Mouse (Mus musculus): ENCODE data around the gene Zfp341.

The Zfp341 gene

DNA sequence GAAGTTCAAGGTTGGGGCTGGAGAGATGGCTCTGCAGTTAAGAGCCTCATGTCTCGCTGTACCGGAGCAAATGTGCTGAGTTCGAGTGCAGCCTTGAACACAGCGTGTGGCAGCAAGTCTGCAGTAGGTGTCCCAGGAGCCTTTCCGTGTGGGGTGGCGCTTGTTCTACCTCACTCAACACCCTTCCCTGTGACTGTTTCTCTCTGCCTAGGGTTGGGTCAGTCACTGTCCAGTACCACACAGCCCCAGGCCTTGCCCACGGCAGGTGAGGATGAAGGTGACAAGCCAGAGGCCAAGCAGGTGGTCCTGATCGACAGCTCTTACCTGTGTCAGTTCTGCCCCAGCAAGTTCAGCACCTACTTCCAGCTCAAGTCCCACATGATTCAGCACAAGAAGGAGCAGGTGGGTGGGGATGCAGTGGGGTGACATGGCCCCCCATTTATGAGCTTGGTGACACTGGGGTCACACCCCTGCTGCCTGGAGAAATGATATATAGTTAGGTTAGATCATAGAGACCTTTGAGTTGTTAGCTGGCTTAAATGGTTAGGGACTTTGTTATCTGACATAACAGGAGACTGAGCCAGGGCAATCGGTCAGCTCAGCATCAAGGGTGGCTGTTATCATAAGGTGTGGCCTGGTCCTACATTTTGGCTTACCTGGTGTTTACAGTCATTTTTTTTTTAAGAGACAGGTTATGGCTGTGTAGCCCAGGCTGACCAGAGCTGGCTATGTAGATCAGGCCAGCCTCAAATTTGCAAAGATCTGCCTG is 21.0 kb downstream of the Zfp341 start:
- in situ Hi-C loops (cut with MboI, MseI) = no loop called here

GRCm38 (mm10) chr2:154635826-154636225 is 22.7 kb downstream of the Zfp341 start:
- in situ Hi-C loops (cut with MboI, MseI) = no loop called here

- in situ Hi-C loops (cut with MboI, MseI) = no loop called here
Observed at GRCm38 (mm10) chr2:154638521-154638920, 25.4 kb downstream of the Zfp341 start.

DNA sequence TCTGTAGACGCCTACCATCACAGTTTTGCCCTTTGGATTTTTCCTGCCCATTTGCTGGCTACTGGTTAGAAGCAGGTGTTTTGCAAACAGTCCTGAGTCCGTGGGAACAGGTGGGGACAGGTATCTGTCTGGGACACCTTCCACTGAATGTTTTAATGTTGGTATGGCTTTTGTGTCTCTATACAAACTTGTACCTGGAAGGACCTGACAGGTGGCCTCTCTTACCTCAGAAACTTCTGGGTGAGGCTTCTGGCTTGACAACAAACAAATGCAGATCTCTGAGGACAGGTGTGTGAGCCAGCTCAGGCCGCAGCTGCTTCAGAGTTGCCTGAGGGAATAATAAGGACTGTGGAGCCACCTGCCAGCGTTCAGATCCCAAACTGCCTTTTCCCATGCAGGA is 26.0 kb downstream of the Zfp341 start:
- in situ Hi-C loops (cut with MboI, MseI) = no loop called here

GRCm38 (mm10) chr2:154641176-154641575 is 28.1 kb downstream of the Zfp341 start:
- in situ Hi-C loops (cut with MboI, MseI) = no loop called here

DNA sequence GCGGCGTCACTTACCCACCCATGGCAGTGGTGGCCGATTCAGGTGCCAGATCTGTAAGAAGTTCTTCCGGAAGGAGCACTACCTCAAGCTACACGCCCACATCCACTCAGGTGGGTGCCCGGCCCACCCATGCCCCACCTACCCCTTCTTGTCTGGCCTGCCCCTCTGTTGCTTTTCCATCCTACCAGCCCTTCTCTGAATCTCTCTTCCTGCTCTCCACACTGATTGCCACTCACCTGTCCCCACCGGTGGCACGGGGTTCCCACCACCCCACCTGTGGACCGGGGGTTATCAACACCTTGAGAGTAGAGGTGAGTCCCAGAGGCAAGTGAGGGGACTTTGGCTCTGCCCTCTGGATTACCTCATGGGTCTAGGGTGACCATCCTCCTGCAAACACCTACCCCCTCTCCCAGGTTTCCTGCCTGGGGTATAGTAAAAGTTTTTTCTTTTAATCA is 28.9 kb downstream of the Zfp341 start:
- in situ Hi-C loops (cut with MboI, MseI) = no loop called here

DNA sequence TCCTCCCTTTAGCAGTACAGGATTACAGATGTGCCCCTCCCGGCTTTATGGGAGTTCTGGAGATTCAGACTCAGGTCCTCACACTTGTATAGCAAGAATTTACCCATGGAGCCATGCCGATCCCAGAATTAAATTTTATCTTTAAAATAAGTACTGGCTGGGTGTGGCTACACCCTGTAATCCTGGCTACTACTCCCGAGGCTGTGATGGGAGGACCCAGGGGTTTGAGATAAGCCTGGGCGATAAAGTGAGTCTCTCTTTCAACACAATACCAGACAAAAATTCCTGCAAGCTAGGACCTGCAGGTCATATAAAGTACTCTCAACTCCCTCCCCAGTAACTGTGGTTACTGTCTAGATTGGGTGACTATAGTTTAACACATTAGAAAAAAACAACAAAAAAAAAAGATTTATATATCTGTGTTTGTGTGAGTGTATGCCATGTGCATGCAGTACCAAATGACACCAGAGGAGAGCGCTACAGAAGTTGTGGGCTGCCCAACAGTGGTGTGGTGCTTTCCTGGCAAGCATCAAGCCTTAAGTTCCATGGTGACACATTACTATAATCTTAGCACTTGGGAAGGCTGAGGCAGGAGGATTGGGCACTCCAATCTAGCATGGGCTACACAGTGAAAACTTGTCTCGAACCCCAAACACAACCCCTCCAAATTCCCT is 29.8 kb downstream of the Zfp341 start:
- in situ Hi-C loops (cut with MboI, MseI) = no loop called here

DNA sequence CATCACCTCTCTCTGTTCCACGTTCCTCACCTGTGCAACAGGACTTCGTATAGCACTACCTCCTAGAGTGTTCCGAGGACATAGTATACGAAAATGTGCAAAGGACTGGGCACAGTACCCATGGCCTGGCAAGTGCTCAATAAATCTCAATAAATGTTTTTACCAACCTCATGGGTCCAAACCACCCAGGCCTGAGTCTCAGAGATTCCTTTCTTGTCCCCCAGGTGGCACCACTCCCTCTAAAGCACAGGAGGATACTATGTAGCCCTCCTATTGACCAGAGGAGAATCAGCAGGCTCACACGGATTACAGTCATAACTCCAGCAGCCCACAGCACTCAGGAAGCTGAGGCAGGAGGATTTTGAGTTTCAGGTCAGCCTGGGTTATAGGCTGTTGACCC is 33.5 kb downstream of the Zfp341 start:
- in situ Hi-C loops (cut with MboI, MseI) = no loop called here

DNA sequence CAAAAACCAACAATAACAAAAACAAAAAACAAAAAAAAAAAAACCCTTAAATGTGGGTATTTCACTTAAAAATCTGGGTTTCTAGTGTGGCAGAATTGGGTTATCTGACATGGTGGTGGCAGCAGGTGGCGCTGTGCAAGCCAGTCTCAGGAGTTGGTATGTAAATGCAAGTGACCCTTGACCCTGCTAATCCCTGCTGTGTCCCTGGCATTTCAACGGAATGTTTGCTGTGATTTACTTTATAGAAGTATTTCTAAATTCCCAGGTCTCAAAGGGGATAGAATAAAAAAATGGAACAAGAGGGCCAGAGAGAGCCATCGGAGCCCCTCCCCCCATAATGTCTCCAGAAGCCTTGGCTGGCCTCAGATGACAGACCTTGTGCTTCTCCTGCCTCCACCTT is 35.0 kb downstream of the Zfp341 start:
- in situ Hi-C loops (cut with MboI, MseI) = no loop called here

DNA sequence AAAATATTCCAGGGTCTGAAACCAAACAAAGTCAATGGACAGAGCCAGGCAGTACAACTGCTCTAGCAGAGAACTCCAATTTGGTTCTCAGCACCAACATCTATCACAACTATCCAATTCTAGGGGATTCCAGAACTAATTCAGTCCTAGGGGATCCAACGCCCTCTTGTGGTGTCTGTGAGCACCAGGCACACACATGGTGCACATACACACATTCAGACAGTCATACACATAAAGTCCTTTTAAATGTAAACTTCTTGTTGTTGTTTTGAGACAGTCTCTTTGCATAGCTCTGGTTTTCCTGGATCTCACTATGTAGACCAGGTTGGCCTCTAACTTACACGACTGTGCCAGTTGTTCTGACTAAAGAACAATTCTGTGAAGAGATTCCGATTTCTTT is 37.3 kb downstream of the Zfp341 start:
- in situ Hi-C loops (cut with MboI, MseI) = no loop called here

- in situ Hi-C loops (cut with MboI, MseI) = no loop called here
Observed at GRCm38 (mm10) chr2:154651363-154651762, 38.3 kb downstream of the Zfp341 start, which contains the start of gene Chmp4b. Chmp4b (plus strand) TSS chr2:154651705.

DNA sequence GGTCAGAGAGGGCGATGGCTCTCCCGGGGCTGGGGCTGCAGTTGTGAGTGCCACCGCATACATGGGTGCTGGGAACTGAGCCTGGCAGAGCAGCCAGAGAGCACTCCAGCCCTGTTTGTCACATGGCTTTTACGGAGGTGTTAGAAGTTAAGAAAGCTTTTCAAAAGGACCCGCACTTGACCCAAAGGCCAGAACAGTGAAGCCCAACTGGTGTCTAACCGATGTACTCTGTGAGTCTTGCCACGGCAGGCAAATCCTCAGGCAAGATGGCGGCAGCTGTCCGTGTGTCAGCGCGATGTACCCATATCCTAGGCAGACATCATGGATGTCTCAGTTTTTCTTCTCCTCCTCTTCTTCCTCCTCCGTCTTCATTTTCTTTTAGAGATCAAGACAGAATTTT is 41.9 kb downstream of the Zfp341 start:
- in situ Hi-C loops (cut with MboI, MseI) = loop anchor here (5.0 kb wide), 1 partner anchor 43 kb away; the partner anchor contains the start of genes 4930519P11Rik and Zfp341

- in situ Hi-C loops (cut with MboI, MseI) = loop anchor here (5.0 kb wide), 1 partner anchor 44 kb away; the partner anchor contains the start of genes 4930519P11Rik and Zfp341
Observed at GRCm38 (mm10) chr2:154655878-154656414, 42.8 kb downstream of the Zfp341 start.

GRCm38 (mm10) chr2:154656710-154657485 is 43.8 kb downstream of the Zfp341 start:
- in situ Hi-C loops (cut with MboI, MseI) = loop anchor here (5.0 kb wide), 1 partner anchor 45 kb away; the partner anchor contains the start of genes 4930519P11Rik and Zfp341

DNA sequence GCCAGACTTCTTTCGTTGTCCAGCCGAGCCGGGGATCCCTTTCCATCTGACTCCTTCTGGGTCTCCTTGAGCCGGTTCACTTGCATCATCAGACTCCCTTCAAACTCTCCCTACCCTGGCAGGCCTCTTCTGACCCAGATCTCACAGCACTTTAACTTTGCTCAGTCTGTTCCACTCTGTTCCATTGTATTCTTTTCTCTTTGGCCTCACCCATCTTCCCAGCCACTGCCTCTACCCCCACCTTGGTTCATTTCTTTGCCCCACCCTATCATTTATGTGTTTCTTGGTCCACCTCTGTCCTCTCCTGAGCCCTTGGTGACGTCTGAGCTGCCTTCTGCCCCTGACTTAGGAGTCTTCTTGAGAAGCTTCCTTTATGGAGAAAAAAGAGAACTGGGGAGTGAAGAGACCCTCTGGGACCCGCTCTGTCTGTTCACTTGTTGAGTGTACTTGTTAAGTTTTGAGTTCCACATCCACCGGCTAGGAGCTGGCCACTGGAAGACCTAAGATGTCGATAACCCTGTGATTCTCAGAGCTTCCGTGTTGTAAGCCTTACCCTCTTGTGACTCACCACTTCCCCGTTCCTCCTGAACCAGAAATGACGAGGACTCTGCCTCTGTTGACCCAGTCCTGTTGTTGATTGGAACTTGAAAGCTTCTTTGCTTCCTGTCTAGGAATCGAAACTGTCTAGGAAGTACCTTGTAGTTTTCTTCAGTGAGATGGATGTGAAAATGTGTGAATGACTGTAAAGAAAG is 44.6 kb downstream of the Zfp341 start:
- in situ Hi-C loops (cut with MboI, MseI) = loop anchor here (5.0 kb wide), 1 partner anchor 45 kb away; the partner anchor contains the start of genes 4930519P11Rik and Zfp341

- in situ Hi-C loops (cut with MboI, MseI) = loop anchor here (5.0 kb wide), 1 partner anchor 47 kb away; the partner anchor contains the start of genes 4930519P11Rik and Zfp341
Observed at GRCm38 (mm10) chr2:154659070-154659469, 46.0 kb downstream of the Zfp341 start.

- in situ Hi-C loops (cut with MboI, MseI) = loop anchor here (5.0 kb wide), 1 partner anchor 47 kb away; the partner anchor contains the start of genes 4930519P11Rik and Zfp341
Observed at GRCm38 (mm10) chr2:154659531-154660074, 46.5 kb downstream of the Zfp341 start.

DNA sequence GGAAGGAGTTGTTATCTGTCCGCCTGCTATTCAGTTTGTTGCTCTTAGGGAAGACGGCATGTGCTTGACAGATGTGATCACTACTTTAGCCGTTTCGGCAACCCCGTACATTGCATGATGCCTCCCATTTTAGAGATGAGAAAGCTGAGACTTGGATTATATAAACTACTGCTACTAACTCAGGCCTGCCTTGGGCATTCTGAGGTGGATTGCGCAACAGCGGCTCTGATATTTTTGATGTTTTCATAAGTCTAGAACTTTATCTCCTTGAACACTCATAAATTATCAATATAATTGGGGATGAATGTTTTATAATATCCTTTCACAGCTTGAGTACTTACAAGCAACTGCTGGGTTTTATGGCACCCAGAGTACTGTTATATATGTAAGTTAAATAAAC is 55.6 kb downstream of the Zfp341 start:
- in situ Hi-C loops (cut with MboI, MseI) = no loop called here

GRCm38 (mm10) chr2:154670106-154670505 is 57.0 kb downstream of the Zfp341 start:
- in situ Hi-C loops (cut with MboI, MseI) = no loop called here

DNA sequence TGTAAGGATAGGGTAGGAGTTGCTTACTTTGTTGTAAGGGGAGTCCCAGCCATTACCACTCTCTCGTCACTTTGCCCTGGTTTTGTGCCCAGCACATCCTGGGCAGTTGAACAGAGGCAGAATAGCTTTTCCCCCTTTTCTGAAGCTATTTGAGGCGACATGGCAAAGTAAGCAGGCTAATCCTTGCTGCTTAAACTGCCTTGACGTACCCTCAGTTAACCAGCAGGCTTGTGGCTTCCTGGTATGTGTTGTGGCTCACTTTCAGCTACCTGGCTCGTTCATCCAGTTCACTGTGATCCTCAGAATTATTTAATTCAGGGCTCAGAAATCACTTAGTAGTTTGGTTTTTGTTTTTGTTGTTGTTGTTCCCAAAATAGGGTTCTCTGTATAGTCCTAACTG is 57.6 kb downstream of the Zfp341 start:
- in situ Hi-C loops (cut with MboI, MseI) = no loop called here
